Mouse (Mus musculus) CH12.LX (cell line): Measurements from ENCODE around the gene Cpa2. TPM values are rescaled to one million over a fixed set of nuclear protein-coding genes. Genes with fewer than 3 reads are reported as not detected.

Source experiments
- DNase-seq: peaks from one replicate; pipeline ENCODE4 v3.0.0-alpha.2; 2013; ENCODE audit errors: extremely low read depth
- H3K27ac ChIP-seq: 2 replicates; pipeline ENCODE4 v1.5.1; 2012; ENCODE audit warnings: low read depth, mild to moderate bottlenecking, control low read depth, moderate library complexity; ENCODE audit not compliant: insufficient read depth
- H3K27me3 ChIP-seq: replicated peaks from 2 replicates; pipeline ENCODE3; 2012; ENCODE audit warnings: inconsistent platforms
- H3K36me3 ChIP-seq, 2 experiments: replicated peaks in 1 of 2; 2 replicates each; pipeline versions ENCODE3 to v1.6.1; 2012; ENCODE audit warnings: inconsistent platforms in 1 of 2, low read length in 1 of 2, mild to moderate bottlenecking in 1 of 2, mixed read lengths in 1 of 2, moderate library complexity in 1 of 2; ENCODE audit not compliant: control insufficient read depth in 1 of 2, insufficient read depth in 1 of 2
- H3K4me1 ChIP-seq, 2 experiments: 2 replicates each; pipeline ENCODE4 v1.6.1; 2012; ENCODE audit warnings: inconsistent platforms in 1 of 2, moderate library complexity in 1 of 2; ENCODE audit not compliant: insufficient read depth in 2 of 2, control insufficient read depth in 1 of 2
- H3K4me2 ChIP-seq: 2 replicates; pipeline ENCODE4 v1.6.1; 2012; ENCODE audit warnings: low read depth, mild to moderate bottlenecking, control low read depth; ENCODE audit not compliant: poor library complexity, insufficient read depth, severe bottlenecking
- H3K4me3 ChIP-seq, 3 experiments: fragments of 150-350 bp in 1 of 3; sonication (generic) in 1 of 3; replicated peaks in 1 of 3; 2 replicates each; pipeline versions ENCODE3 to v1.5.1; 2011 to 2012; ENCODE audit warnings: low read depth in 2 of 3, low read length in 2 of 3, mild to moderate bottlenecking in 2 of 3, moderate library complexity in 2 of 3, control low read depth in 1 of 3, improper control_type of control experiment in 1 of 3, inconsistent platforms in 1 of 3, mixed read lengths in 1 of 3; ENCODE audit not compliant: poor library complexity in 1 of 3
- H3K79me2 ChIP-seq: replicated peaks from 2 replicates; pipeline ENCODE4 v1.6.1; 2012; ENCODE audit warnings: mild to moderate bottlenecking, moderate library complexity; ENCODE audit not compliant: control insufficient read depth, poor library complexity, insufficient read depth, severe bottlenecking; ENCODE audit errors: extremely low read depth
- H3K9ac ChIP-seq: 2 replicates; pipeline ENCODE4 v1.6.1; 2012; ENCODE audit warnings: low read depth, mild to moderate bottlenecking, control low read depth, moderate library complexity; ENCODE audit not compliant: insufficient read depth
- H3K9me3 ChIP-seq: replicated peaks from 2 replicates; pipeline ENCODE3; 2012; ENCODE audit warnings: low read length, inconsistent platforms, mixed read lengths
- CHD2 ChIP-seq: IDR thresholded peaks from 2 replicates; pipeline ENCODE4 v1.6.1; 2011; ENCODE audit warnings: low read length, improper control_type of control experiment
- E2F4 ChIP-seq: IDR thresholded peaks from 2 replicates; pipeline ENCODE4 v1.6.1; 2011; ENCODE audit warnings: low read depth, low read length, improper control_type of control experiment; ENCODE audit not compliant: insufficient replicate concordance
- ELF1 ChIP-seq: IDR thresholded peaks from 2 replicates; pipeline ENCODE4 v1.6.1; 2014; ENCODE audit warnings: low read depth, mild to moderate bottlenecking, inconsistent platforms, low read length, improper control_type of control experiment
- GABPA ChIP-seq: IDR thresholded peaks from 2 replicates; pipeline ENCODE4 v1.6.1; 2012; ENCODE audit warnings: low read depth, low read length, improper control_type of control experiment, inconsistent platforms; ENCODE audit not compliant: insufficient replicate concordance
- HCFC1 ChIP-seq: IDR thresholded peaks from 2 replicates; pipeline ENCODE4 v1.6.1; 2012; ENCODE audit warnings: low read depth, mild to moderate bottlenecking, inconsistent platforms, low read length, improper control_type of control experiment
- JUND ChIP-seq: conservative IDR thresholded peaks from 2 replicates; pipeline ENCODE4 v1.6.1; 2011; ENCODE audit warnings: low read depth, low read length, improper control_type of control experiment
- KAT2A ChIP-seq: IDR thresholded peaks from 2 replicates; pipeline ENCODE4 v1.6.1; 2012; ENCODE audit warnings: low read length, improper control_type of control experiment, inconsistent platforms; ENCODE audit not compliant: insufficient replicate concordance
- MAZ ChIP-seq: IDR thresholded peaks from 2 replicates; pipeline ENCODE4 v1.6.1; 2012; ENCODE audit warnings: low read depth, mild to moderate bottlenecking, inconsistent platforms, low read length, improper control_type of control experiment, moderate library complexity
- MEF2A ChIP-seq: IDR thresholded peaks from 2 replicates; pipeline ENCODE4 v1.6.1; 2014; ENCODE audit warnings: low read depth, mild to moderate bottlenecking, inconsistent platforms, low read length, improper control_type of control experiment, borderline replicate concordance
- NELFE ChIP-seq: IDR thresholded peaks from 2 replicates; pipeline ENCODE4 v1.6.1; 2011; ENCODE audit warnings: low read depth, low read length, improper control_type of control experiment
- NRF1 ChIP-seq: IDR thresholded peaks from 2 replicates; pipeline ENCODE4 v1.6.1; 2014; ENCODE audit warnings: low read depth, mild to moderate bottlenecking, inconsistent platforms, low read length, improper control_type of control experiment, moderate library complexity
- PAX5 ChIP-seq: IDR thresholded peaks from 2 replicates; pipeline ENCODE4 v1.6.1; 2012; ENCODE audit warnings: low read length, inconsistent platforms, mixed read lengths
- POLR2A ChIP-seq: IDR thresholded peaks from 2 replicates; pipeline ENCODE4 v1.6.1; 2011; ENCODE audit warnings: low read depth, mild to moderate bottlenecking, improper control_type of control experiment, low read length
- POLR2AphosphoS2 ChIP-seq: IDR thresholded peaks from 2 replicates; pipeline ENCODE4 v1.6.1; 2011; ENCODE audit warnings: low read depth, low read length, improper control_type of control experiment
- RAD21 ChIP-seq: IDR thresholded peaks from 2 replicates; pipeline ENCODE4 v1.6.1; 2011; ENCODE audit warnings: low read depth, mild to moderate bottlenecking, low read length, improper control_type of control experiment, moderate library complexity
- SIN3A ChIP-seq: IDR thresholded peaks from 2 replicates; pipeline ENCODE4 v1.6.1; 2012; ENCODE audit warnings: low read length, improper control_type of control experiment, inconsistent platforms
- ZC3H11A ChIP-seq: IDR thresholded peaks from 2 replicates; pipeline ENCODE4 v1.6.1; 2012; ENCODE audit warnings: low read depth, mild to moderate bottlenecking, inconsistent platforms, low read length, improper control_type of control experiment
- ZKSCAN1 ChIP-seq: IDR thresholded peaks from 2 replicates; pipeline ENCODE4 v1.6.1; 2012; ENCODE audit warnings: low read depth, inconsistent platforms, low read length, improper control_type of control experiment, borderline replicate concordance
- ZMIZ1 ChIP-seq: IDR thresholded peaks from 2 replicates; pipeline ENCODE4 v1.6.1; 2012; ENCODE audit warnings: low read depth, mild to moderate bottlenecking, inconsistent platforms, low read length, improper control_type of control experiment
- ZNF384 ChIP-seq: IDR thresholded peaks from 2 replicates; pipeline ENCODE4 v1.6.1; 2012; ENCODE audit warnings: low read depth, low read length, improper control_type of control experiment, inconsistent platforms
- dilution Hi-C: fragments of 300-500 bp; cut with MboI; formaldehyde crosslinking; loops from 2 replicates; pipeline ENCODE4 v1.14.3; 2020; ENCODE audit warnings: low sequenced_read_pairs; ENCODE audit not compliant: extremely low pct_unique_long_range_greater_than_20kb, extremely low pct_ligation_motif_present
- in situ Hi-C: fragments of 300-500 bp; cut with MboI; formaldehyde crosslinking; loops from 3 replicates; pipeline ENCODE4 v1.14.3; 2019; ENCODE audit warnings: low sequenced_read_pairs, low pct_ligation_motif_present, low pct_unique_long_range_greater_than_20kb, mixed read lengths
- polyA plus RNA-seq: library from polyadenylated mRNA; unstranded; fragments of >175 nt; gene quantifications from 2 replicates; pipeline ENCODE4 v1.2.1, GENCODE M21; 2012; ENCODE audit warnings: low read depth; ENCODE audit not compliant: insufficient read length
- total RNA-seq, 2 experiments: library from RNA; depleted of rRNA; stranded (reverse); fragments of 300-350 nt in 1 of 2; fragments of >200 nt in 1 of 2; gene quantifications; 2 replicates each; pipeline ENCODE4 v1.2.3; 2012 to 2014

Cpa2 gene
- total and polyA plus RNA-seq, 3 experiments = not detected

DNA sequence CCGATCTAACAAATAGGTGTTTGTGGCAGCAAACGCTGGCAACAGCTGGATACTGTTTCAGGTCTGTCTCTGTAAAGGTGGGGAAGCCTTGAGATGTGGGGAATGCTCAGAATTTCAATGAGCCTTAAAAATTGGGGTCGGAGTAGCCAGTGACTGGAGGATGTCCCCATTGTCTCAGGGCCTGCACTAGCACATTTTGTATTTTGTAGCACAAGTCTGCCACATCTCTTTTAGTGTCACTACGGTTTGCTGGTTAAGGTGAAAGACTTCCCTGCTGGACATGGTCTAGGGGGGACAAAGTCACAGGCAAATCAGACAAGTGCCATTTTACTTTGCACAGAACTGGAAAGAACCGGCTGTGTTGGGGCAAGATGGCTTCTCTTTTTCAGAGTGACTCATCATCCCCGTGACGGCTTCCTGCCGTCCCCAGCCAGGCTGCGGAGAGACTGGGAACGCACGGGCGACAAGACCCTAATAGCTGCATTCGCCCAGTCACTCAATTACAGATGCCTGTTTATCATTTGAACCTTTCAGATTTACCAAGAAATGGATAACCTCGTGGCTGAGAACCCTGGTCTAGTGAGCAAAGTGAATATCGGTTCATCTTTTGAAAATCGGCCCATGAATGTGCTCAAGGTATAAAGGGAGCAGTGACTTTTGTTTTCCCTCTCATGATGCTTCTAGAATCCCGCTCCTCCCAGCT is 5.3 kb downstream of the Cpa2 start:
- Histone ChIP-seq H3K27ac (no peak overlapping the region), H3K9me3 (no peaks in the 10 kb centered on the region), H3K4me3 (no peak overlapping the region), H3K79me2 (no peaks in the 10 kb centered on the region), H3K4me2 (no peak overlapping the region), H3K36me3 (no peaks in the 10 kb centered on the region), H3K27me3 (no peaks in the 10 kb centered on the region), H3K9ac (no peak overlapping the region), H3K4me1 (peaks cover 2 to 3% of the 10 kb centered on the region in 2 experiments; a peak in 2 of 4 replicates)
- dilution Hi-C loops = no loop called here
- DNase-seq = no peak
- no peak for TF ChIP-seq ZKSCAN1
- TF ChIP-seq PAX5 = no peak
- TF ChIP-seq MEF2A = no peak
- TF ChIP-seq ZNF384 = no peak
- no peak for TF ChIP-seq NELFE
- TF ChIP-seq RAD21 = no peak
- no peak for TF ChIP-seq ZC3H11A
- no peak for TF ChIP-seq CHD2
- in situ Hi-C loops = no loop called here

- H3K4me3 ChIP-seq = no peak overlapping the region
- no peak overlapping the region for H3K27ac ChIP-seq
- TF ChIP-seq MAZ (no peak), POLR2A (no peak), E2F4 (no peak)
- no peak overlapping the region for H3K9ac ChIP-seq
- H3K36me3 ChIP-seq = no peaks in the 10 kb centered on the region
- peaks cover 2 to 3% of the 10 kb centered on the region in 2 experiments; a peak in 2 of 4 replicates for H3K4me1 ChIP-seq
- H3K79me2 ChIP-seq = no peaks in the 10 kb centered on the region
- dilution Hi-C loops = no loop called here
- H3K27me3 ChIP-seq = no peaks in the 10 kb centered on the region
- no peaks in the 10 kb centered on the region for H3K9me3 ChIP-seq
- H3K4me2 ChIP-seq = no peak overlapping the region
- in situ Hi-C loops = no loop called here
- DNase-seq = no peak
Observed at GRCm38 (mm10) chr6:30547274-30547645, 5.9 kb downstream of the Cpa2 start.

DNA sequence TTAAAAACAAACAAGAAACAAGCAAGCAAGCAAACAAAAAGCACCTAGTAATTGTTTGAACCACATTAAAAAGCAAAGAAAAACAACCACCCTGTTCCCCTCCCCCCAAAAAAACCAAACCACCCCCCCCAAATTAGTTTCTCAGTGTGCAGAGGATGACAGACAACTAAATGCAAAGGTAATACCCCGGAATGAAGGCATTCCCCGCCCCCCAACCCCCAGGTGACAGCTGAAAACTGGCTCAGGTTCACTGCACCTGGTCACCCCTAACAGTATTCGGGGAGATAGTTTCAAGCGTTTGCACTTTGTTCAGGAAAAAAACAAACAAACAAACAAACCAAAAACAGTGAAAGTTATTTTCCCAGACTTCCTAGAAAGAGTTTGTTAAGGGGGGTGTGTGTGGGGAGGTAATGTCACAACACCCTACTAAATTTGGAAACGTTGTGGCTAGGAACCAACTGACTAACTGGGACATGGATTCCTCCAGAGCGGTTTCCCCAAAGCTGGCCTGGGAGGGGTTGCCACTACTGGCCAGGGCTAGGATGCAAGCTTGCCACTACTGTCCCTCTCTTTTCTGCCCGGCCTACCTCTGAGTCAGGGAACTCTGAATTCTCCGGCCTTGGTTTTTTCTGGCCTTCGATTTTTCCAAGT is 6.4 kb downstream of the Cpa2 start:
- no peaks in the 10 kb centered on the region for H3K79me2 ChIP-seq
- no peak overlapping the region for H3K4me2 ChIP-seq
- peaks cover 2 to 3% of the 10 kb centered on the region in 2 experiments; a peak in 2 of 4 replicates for H3K4me1 ChIP-seq
- H3K9me3 ChIP-seq = no peaks in the 10 kb centered on the region
- H3K27ac ChIP-seq = no peak overlapping the region
- DNase-seq = no peak
- dilution Hi-C loops (no loop called here), in situ Hi-C loops (no loop called here)
- no peak overlapping the region for H3K4me3 ChIP-seq
- TF ChIP-seq KAT2A (no peak), ELF1 (no peak), ZNF384 (no peak), POLR2AphosphoS2 (no peak), ZMIZ1 (no peak), GABPA (no peak), MEF2A (no peak), SIN3A (no peak), CHD2 (no peak), NRF1 (no peak), JUND (no peak), HCFC1 (no peak)
- no peaks in the 10 kb centered on the region for H3K36me3 ChIP-seq
- no peaks in the 10 kb centered on the region for H3K27me3 ChIP-seq
- no peak overlapping the region for H3K9ac ChIP-seq
